ENCODE assay signal across 8 mouse cellular contexts in the genomic region with DNA sequence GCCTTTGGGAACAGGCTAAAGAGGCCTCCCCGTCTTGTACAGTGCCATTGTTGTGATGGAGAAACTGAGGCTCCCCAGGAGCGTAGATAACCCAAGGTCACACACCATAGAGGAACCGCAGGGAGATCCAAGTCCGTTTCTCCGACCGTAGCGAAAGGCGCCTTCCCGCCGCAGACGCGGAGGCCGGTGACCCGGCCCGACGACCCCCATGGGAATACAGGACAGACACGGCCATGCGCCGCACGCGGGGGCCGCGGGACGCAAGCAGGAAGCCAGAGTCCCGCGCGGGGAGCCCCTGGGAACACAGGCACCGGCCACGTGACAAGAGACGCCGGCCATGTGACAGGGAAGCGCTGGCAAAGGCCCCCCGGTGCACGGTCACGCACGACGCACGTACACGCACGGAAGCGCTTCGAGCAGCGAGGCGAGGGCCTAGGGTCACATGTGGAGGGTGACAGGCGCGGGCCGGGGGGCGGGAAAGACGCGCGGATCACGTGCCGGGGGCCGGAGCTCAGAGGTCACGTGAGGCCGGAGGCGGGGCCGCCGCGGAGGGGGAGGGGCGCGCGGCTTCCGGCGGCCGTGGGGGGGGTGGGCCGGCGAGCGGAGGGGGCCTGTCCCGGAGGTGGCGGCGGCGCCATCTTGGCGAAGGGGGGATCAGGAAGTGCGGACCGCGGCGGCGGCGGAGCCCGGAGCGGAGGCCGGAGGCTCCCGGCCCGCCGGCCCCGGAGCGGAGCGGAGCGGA. TPM values are rescaled to one million over a fixed set of nuclear protein-coding genes. Genes with fewer than 3 reads are reported as not detected.
A peak's percentile ranks its signal among the peaks of the same experiment; 100 is the strongest.
DNase-seq lines count a peak whose midpoint lies in the region; ATAC-seq and TF ChIP-seq lines count a peak whose summit lies in the region.

A gene (plus strand): TSS at position 649 of the 742 bp plus-strand sequence.

- no peak for TF ChIP-seq CTCF in C2C12 (IDR thresholded peaks at IDR 0.05; ENCODE audit: control insufficient read depth, insufficient read depth, insufficient read length)
- no peak for TF ChIP-seq CTCF in brain, embryonic 14.5 days (IDR thresholded peaks at IDR 0.05; ENCODE audit: borderline replicate concordance, extremely low read depth, insufficient read depth, insufficient read length)
- TF ChIP-seq CTCF in kidney, postnatal 0 days (IDR thresholded peaks at IDR 0.05; ENCODE audit: low read depth), result no peak

- no peaks in the 10 kb centered on the region for H3K9me3 ChIP-seq in erythroblast, embryonic 14.5 days (ENCODE audit: control insufficient read depth, low read length)
- no peaks in the 10 kb centered on the region for H3K9me3 ChIP-seq in heart, embryonic 12.5 days (replicated peaks)
- no peaks in the 10 kb centered on the region for H3K9me3 ChIP-seq in kidney, postnatal 0 days (replicated peaks; ENCODE audit: low read length)
- H3K9me3 ChIP-seq in liver, embryonic 11.5 days (ENCODE audit: control insufficient read depth, low read length), result no peaks in the 10 kb centered on the region
- no peaks in the 10 kb centered on the region for H3K9me3 ChIP-seq in stomach, embryonic 14.5 days (ENCODE audit: control insufficient read depth, low read depth, low read length)

- H3K4me3 ChIP-seq in C2C12 (ENCODE audit: insufficient read depth, poor library complexity, severe bottlenecking), result peak within 1 kb of the TSS; percentile 86
- peak within 1 kb of the TSS; percentile 81 for H3K4me3 ChIP-seq in erythroblast, embryonic 14.5 days (replicated peaks)
- H3K4me3 ChIP-seq in heart, embryonic 12.5 days, result peak within 1 kb of the TSS; percentile 99
- peak within 1 kb of the TSS; percentile 98 for H3K4me3 ChIP-seq in kidney, postnatal 0 days (replicated peaks; ENCODE audit: low read depth, low read length)
- peak within 1 kb of the TSS; percentile 96 for H3K4me3 ChIP-seq in liver, embryonic 11.5 days (ENCODE audit: low read depth, low read length)
- peak within 1 kb of the TSS; percentile 97 for H3K4me3 ChIP-seq in stomach, embryonic 14.5 days (ENCODE audit: low read depth, low read length)

- H3K27me3 ChIP-seq in C2C12 (ENCODE audit: control insufficient read depth, insufficient read depth, insufficient read length), result no peaks in the 10 kb centered on the region
- H3K27me3 ChIP-seq in erythroblast, embryonic 14.5 days (ENCODE audit: control insufficient read depth), result no peaks in the 10 kb centered on the region
- no peaks in the 10 kb centered on the region for H3K27me3 ChIP-seq in heart, embryonic 12.5 days (replicated peaks)
- no peaks in the 10 kb centered on the region for H3K27me3 ChIP-seq in kidney, postnatal 0 days (ENCODE audit: insufficient read depth, low read length)
- no peaks in the 10 kb centered on the region for H3K27me3 ChIP-seq in liver, embryonic 11.5 days (replicated peaks; ENCODE audit: control insufficient read depth, insufficient read depth, low read length)
- no peaks in the 10 kb centered on the region for H3K27me3 ChIP-seq in stomach, embryonic 14.5 days (ENCODE audit: control insufficient read depth, insufficient read depth, low read length)

- DNase-seq in brain, embryonic 14.5 days (ENCODE audit: low read depth), result peak; percentile 99
- DNase-seq in kidney, postnatal 0 days (ENCODE audit: low spot score), result peak; percentile 96
- DNase-seq in liver, embryonic 11.5 days (ENCODE audit: low spot score), result peak; percentile 96
- peak; percentile 95 for DNase-seq in naive thymus-derived CD4-positive, alpha-beta T cell, adult 2 months (ENCODE audit: low read depth)

- peaks cover 20% of the 10 kb centered on the region for H3K79me3 ChIP-seq in C2C12 (ENCODE audit: low read depth)

- H3ac ChIP-seq in C2C12 (ENCODE audit: control insufficient read depth, insufficient read length, low read depth), result peak within 1 kb of the TSS; percentile 91

- 1% methylated on average over 68 of the region's 90 CpGs for WGBS in heart, embryonic 12.5 days
- WGBS in kidney, postnatal 0 days, result under 1% methylated on average over 76 of the region's 90 CpGs
- WGBS in liver, embryonic 11.5 days, result under 1% methylated on average over 82 of the region's 90 CpGs
- WGBS in stomach, embryonic 14.5 days, result under 1% methylated on average over 71 of the region's 90 CpGs

- H3K4me2 ChIP-seq in heart, embryonic 12.5 days, result peak within 1 kb of the TSS; percentile 81
- peak within 1 kb of the TSS; percentile 88 for H3K4me2 ChIP-seq in kidney, postnatal 0 days (ENCODE audit: low read length)
- peak within 1 kb of the TSS; percentile 95 for H3K4me2 ChIP-seq in liver, embryonic 11.5 days
- H3K4me2 ChIP-seq in stomach, embryonic 14.5 days (replicated peaks; ENCODE audit: low read depth, low read length), result peak within 1 kb of the TSS; percentile 76

- TF ChIP-seq POLR2A in brain, embryonic 14.5 days (IDR thresholded peaks at IDR 0.05; ENCODE audit: borderline replicate concordance, extremely low read depth, insufficient read depth, insufficient read length, poor library complexity, severe bottlenecking), result peak; percentile 90

- peak within 1 kb of the TSS; percentile 99 for H3K9ac ChIP-seq in heart, embryonic 12.5 days
- peak within 1 kb of the TSS; percentile 100 for H3K9ac ChIP-seq in kidney, postnatal 0 days (ENCODE audit: low read depth, low read length)
- H3K9ac ChIP-seq in liver, embryonic 11.5 days (ENCODE audit: low read depth, low read length), result peak within 1 kb of the TSS; percentile 98
- H3K9ac ChIP-seq in stomach, embryonic 14.5 days (replicated peaks; ENCODE audit: low read depth, low read length), result peak within 1 kb of the TSS; percentile 99

- ATAC-seq in heart, embryonic 12.5 days (ENCODE audit: insufficient number of reproducible peaks, low FRiP score), result peak; percentile 95
- peak; percentile 96 for ATAC-seq in kidney, postnatal 0 days (replicated peaks; ENCODE audit: low FRiP score, low read depth)
- ATAC-seq in liver, embryonic 11.5 days (replicated peaks; ENCODE audit: low FRiP score), result peak; percentile 84
- ATAC-seq in stomach, embryonic 14.5 days (ENCODE audit: insufficient number of reproducible peaks, insufficient read depth, low FRiP score, low read depth), result peak; percentile 94

- peak within 1 kb of the TSS; percentile 99 for H3K27ac ChIP-seq in heart, embryonic 12.5 days (ENCODE audit: poor library complexity, severe bottlenecking)
- H3K27ac ChIP-seq in kidney, postnatal 0 days, result peak within 1 kb of the TSS; percentile 99
- peak within 1 kb of the TSS; percentile 90 for H3K27ac ChIP-seq in liver, embryonic 11.5 days (ENCODE audit: low read depth, low read length)
- H3K27ac ChIP-seq in stomach, embryonic 14.5 days (ENCODE audit: low read length), result peak within 1 kb of the TSS; percentile 96

- H3K36me3 ChIP-seq in C2C12 (ENCODE audit: control insufficient read depth, insufficient read depth), result peaks cover 26% of the 10 kb centered on the region
- peaks cover 26% of the 10 kb centered on the region for H3K36me3 ChIP-seq in erythroblast, embryonic 14.5 days (ENCODE audit: control insufficient read depth)
- peaks cover 23% of the 10 kb centered on the region for H3K36me3 ChIP-seq in heart, embryonic 12.5 days
- peaks cover 16% of the 10 kb centered on the region for H3K36me3 ChIP-seq in kidney, postnatal 0 days (ENCODE audit: insufficient read depth, low read length)
- H3K36me3 ChIP-seq in liver, embryonic 11.5 days (ENCODE audit: control insufficient read depth, insufficient read depth, low read length), result peaks cover 15% of the 10 kb centered on the region
- H3K36me3 ChIP-seq in stomach, embryonic 14.5 days (ENCODE audit: control insufficient read depth, insufficient read depth, low read length), result peaks cover 24% of the 10 kb centered on the region; the same call in 1 of the 2 replicates

- H3K4me1 ChIP-seq in erythroblast, embryonic 14.5 days (ENCODE audit: control insufficient read depth), result peaks cover 39% of the 10 kb centered on the region
- H3K4me1 ChIP-seq in heart, embryonic 12.5 days (replicated peaks), result peaks cover 26% of the 10 kb centered on the region
- peaks cover 21% of the 10 kb centered on the region for H3K4me1 ChIP-seq in kidney, postnatal 0 days (replicated peaks; ENCODE audit: insufficient read depth, low read length)
- H3K4me1 ChIP-seq in liver, embryonic 11.5 days (replicated peaks; ENCODE audit: control insufficient read depth, insufficient read depth, low read length), result peaks cover 27% of the 10 kb centered on the region
- H3K4me1 ChIP-seq in stomach, embryonic 14.5 days (ENCODE audit: control insufficient read depth, insufficient read depth, low read length), result peaks cover 20% of the 10 kb centered on the region

- H3K79me2 ChIP-seq in C2C12 (ENCODE audit: control insufficient read depth, insufficient read depth), result peaks cover 31% of the 10 kb centered on the region

TF ChIP-seq in C2C12, 6 proteins besides CTCF, POLR2A, EP300 and RAD21:
- TF ChIP-seq USF1 (IDR thresholded peaks at IDR 0.05; ENCODE audit: low read depth) (peak; percentile 92), MYOD1 (IDR thresholded peaks at IDR 0.05; ENCODE audit: control insufficient read depth, insufficient read length, low read depth) (no peak), MAX (IDR thresholded peaks at IDR 0.05) (peak; percentile 99)

RNA-seq across cellular contexts. Expression of the gene that starts here (rescaled TPM):
- polyA plus RNA-seq in C2C12 (2012; fragmentation: generic; extraction: Trizol), result 49.2 TPM
- 45.1 and 61.2 TPM in 2 replicates for polyA plus RNA-seq in brain, embryonic 14.5 days (2012; rRNA removed)
- 0.62 and 0.69 TPM in 2 replicates for polyA plus RNA-seq in erythroblast, embryonic 14.5 days (2012)
- polyA plus RNA-seq in heart, embryonic 12.5 days (2016; fragmentation: Nextera tagmentation; extraction: Ambion mirVana), result 13.4 and 14.4 TPM in 2 replicates
- polyA plus RNA-seq in kidney, postnatal 0 days (2015; fragmentation: Nextera tagmentation; extraction: Ambion mirVana), result 11.3 and 13.2 TPM in 2 replicates
- polyA plus RNA-seq in liver, embryonic 11.5 days (2014; fragmentation: Nextera tagmentation; extraction: Ambion mirVana), result 15.0 and 15.7 TPM in 2 replicates
- polyA plus RNA-seq in stomach, embryonic 14.5 days (2014; fragmentation: Nextera tagmentation; extraction: Ambion mirVana), result 21.8 and 22.0 TPM in 2 replicates

Comparison
In these comparisons a context has a peak if more than half of its experiments do, and no peak if none do; other contexts are left out.
1. Peak in every context shown above with its lines: DNase-seq, ATAC-seq, H3K4me3 ChIP-seq and H3K27ac ChIP-seq.